Mouse (Mus musculus): ENCODE data around the gene Rcbtb2.

- no peak for TF ChIP-seq POLR2A (IDR thresholded peaks at IDR 0.05; ENCODE audit: borderline replicate concordance, insufficient read depth, low read length)
- no peak for TF ChIP-seq CTCF (IDR thresholded peaks at IDR 0.05; ENCODE audit: borderline replicate concordance, insufficient read depth, low read depth, low read length)
Observed at GRCm38 (mm10) chr14:73105407-73106185, 17.2 kb upstream of the Rcbtb2 start.
